Mouse (Mus musculus) ES-E14 (cell line): ENCODE results near the gene Cntnap2.

ENCODE experiments used
- CHD2 ChIP-seq: IDR thresholded peaks from 2 replicates; pipeline ENCODE4 v1.6.1; 2014; ENCODE audit warnings: mild to moderate bottlenecking, low read depth, low read length, inconsistent platforms
- HCFC1 ChIP-seq: IDR thresholded peaks from 2 replicates; pipeline ENCODE4 v1.6.1; 2012; ENCODE audit warnings: low read length, inconsistent platforms, borderline replicate concordance; ENCODE audit not compliant: insufficient read depth
- MAFK ChIP-seq: IDR thresholded peaks from 2 replicates; pipeline ENCODE4 v1.6.1; 2014; ENCODE audit warnings: mild to moderate bottlenecking, low read depth, low read length, inconsistent platforms; ENCODE audit not compliant: insufficient read depth
- ZC3H11A ChIP-seq: IDR thresholded peaks from 2 replicates; pipeline ENCODE4 v1.6.1; 2012; ENCODE audit warnings: low read depth, mild to moderate bottlenecking, inconsistent platforms, low read length, borderline replicate concordance
- ZNF384 ChIP-seq: IDR thresholded peaks from 2 replicates; pipeline ENCODE4 v1.6.1; 2012; ENCODE audit warnings: low read depth, low read length, inconsistent platforms

GRCm38 (mm10) chr6:47272606-47273575 is 2213.7 kb downstream of the Cntnap2 start:
- TF ChIP-seq ZC3H11A (no peak), CHD2 (no peak), ZNF384 (no peak), MAFK (no peak), HCFC1 (no peak)
